Mouse (Mus musculus) ovary, adult 18-20 months (tissue): Measurements from ENCODE around the gene Ugt1a10.
"Not testable (repeated sequence)": the region's sequence is repeated elsewhere in the genome, so short reads cannot be mapped to it uniquely, and the experiment has no call there.

Source experiments
- DNase-seq: peaks from one replicate; pipeline ENCODE4 v3.0.0; 2022; ENCODE audit warnings: low spot score, mixed read lengths

The Ugt1a10 gene

DNA sequence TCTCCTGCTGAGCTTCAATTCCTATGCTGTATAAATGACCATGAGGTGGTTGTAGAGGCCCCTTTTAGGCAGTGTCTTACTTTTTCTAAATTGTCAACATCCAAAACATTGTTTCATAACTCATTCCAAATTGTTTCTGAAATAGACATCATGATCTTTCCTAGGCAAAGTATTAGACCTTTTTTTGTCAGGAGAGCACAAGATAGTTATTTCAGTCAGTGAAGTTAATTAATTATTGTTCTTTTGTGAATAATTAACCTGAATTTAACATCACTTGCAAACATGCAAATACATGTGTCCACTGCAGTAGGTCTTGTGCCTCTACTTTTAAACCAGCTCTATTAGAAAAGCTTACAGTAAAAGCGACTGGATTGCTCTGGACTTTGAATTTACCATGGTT, at the start of gene Ugt1a10:
Ugt1a10 (plus strand) TSS at position 301 of the 400 bp plus-strand sequence.
- DNase-seq = no peak

DNA sequence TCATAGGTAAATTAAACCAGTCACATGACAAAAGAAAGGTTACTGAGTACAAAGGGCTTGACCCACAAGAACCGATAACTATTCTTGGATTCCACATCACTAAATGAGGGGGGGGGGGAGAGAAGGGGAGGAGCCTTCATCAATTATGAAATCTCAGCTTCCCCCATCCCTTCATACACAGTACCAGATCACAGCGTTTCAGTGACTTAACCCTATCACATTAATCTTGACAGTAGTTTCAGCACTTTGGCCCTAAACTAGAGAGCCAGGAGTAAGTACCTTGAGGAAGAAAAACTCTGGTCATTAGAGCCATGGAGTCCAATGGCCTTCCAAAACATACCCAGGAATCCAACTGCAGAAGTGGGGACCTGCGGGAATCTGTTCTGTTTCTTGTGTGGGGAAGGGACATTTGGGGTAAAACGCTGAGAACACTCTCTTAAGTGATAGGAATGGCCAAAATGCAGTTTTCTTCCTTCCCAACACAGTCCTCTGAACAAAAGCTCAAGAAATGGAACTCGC, 47.4 kb upstream of the Ugt1a10 start:
- DNase-seq = no peak

DNA sequence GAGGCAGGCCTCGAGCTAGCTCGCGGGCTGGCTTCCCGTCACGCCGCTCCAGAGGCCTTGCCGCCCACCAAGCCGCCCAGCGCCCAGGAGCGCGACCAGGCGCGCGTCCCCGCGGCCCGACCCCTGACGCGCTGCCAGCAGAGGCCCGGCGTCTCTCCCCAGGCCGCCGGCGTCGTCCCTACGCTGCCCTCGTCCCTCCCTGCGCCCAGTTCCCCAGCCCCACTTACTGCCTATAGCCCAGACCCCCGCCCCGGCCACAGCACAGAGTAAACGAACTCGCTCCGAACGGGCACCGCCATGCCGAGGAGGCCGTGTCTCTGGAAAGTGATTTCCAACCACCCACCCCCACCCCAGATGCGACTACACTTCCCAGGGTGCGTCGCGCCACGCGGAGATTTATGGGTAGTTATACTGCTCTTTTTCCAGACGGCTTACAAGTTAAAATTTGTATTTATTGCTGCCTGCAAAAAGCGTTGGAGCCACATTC, 46.9 kb upstream of the Ugt1a10 start, which contains the start of gene Usp40:
Usp40 (minus strand) TSS at position 341 of the 487 bp plus-strand sequence.
- DNase-seq = peak; percentile 59

DNA sequence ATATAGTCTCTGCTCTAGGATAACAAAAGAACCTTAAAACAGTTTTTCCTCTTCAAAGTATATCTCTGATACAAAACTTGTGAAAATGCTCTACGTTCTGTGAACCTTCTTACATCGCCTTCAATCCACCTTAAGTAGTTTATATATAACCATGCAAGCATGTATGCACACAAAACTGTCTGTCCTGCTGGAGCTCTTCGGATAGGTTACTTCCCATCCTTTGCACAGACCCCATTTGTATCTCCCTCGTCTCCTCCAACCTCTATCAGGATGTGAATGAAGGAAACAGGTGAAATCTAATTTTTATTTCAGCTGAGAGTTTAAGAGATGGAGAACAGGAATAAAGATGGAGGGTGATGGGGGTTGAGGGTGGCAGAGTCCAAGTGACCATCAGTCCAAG, 46.5 kb upstream of the Ugt1a10 start:
- DNase-seq = no peak

DNA sequence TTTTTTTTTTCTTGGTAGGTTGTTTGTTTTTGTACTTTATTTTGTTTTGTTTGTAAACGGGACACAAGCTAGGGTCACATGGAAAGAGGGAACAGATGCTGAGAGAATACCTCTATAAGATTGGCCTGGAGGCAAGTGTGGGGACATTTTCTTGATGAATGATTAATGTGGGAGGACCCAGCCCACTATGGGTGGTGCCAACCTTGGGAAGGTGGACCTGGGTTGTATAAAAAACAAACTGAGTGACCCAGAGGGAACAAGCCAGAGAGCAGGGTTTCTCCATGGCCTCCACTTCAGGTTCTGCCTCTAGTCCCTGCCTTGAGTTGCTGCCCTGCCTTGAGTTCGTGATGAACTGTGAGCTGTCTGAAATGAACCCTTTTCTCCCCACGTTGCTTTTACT, 45.7 kb upstream of the Ugt1a10 start:
- no peak for DNase-seq

DNA sequence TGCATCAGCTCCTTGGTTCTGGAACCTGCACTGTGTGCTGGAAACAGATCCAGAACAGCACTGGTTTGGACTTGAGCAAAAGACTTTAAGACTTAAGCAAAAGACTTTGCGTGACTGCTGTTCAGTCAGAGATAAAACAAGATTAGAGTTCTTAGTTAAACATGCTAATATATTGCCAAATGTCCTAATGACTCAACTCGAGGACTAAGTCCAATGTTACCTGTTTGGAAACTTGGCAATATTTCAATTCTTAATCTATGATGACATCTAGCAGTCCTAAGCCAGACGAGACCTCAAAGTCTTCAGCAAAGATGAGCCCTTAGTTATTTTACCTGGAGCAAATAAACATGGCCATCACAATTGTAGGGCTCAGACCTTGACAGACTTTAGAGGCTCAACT, 41.5 kb upstream of the Ugt1a10 start:
- DNase-seq = no peak

DNA sequence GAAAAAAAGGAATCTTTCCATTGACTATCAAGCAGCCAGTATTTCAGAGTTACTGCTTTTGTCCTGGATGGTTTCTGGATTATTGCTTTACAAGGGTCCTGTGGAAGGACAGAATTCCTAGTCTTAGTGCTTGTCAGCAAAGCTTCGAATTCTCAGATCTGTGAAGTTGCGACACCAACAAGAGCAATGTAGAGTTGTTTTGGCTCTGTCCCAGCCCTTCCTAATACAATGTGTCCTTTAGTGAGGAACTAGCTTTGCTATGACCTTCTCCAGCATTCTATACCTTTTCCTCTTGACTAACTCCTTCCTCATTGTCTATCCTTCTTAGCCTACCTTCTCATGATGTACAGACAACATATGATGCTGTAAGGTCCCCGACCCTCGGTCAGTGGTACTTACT, 41.0 kb upstream of the Ugt1a10 start:
- DNase-seq = no peak

DNA sequence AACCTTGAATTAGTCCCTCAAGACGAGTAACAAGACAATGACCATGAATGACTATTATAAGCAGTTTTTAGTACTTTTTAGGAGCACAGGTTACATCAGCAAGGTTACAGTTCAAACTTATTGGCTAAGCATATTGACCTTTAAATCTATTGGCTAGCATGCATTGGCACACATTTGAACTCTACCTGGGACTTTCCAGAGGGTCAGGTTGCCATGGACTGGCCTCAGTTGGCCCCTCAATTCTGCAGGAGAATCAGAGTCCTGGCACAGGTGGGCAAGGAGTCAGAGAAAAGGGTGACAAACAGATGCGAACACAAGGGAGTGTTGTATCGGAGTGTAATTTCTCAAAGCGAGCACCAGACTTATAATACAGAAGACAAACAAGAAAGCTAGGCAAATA, 40.5 kb upstream of the Ugt1a10 start:
- no peak for DNase-seq

DNA sequence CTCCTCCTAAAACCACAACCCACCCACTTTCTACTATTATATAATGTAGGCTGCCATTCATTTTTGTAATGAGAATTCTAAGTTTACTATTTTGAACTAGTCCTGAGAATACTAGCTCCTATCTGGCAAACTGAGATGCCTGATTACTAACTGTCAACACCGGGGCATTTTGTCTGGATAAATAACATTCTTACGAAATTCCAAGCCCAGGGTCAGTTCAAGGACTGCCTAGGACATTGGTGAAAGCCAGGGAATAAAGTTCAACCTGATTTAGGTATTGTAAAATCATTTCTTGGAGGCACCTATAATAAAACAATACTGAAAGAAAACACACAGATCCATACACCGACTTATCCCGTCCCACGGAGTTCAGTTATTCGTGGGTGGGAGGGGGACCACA, 39.8 kb upstream of the Ugt1a10 start:
- no peak for DNase-seq

DNA sequence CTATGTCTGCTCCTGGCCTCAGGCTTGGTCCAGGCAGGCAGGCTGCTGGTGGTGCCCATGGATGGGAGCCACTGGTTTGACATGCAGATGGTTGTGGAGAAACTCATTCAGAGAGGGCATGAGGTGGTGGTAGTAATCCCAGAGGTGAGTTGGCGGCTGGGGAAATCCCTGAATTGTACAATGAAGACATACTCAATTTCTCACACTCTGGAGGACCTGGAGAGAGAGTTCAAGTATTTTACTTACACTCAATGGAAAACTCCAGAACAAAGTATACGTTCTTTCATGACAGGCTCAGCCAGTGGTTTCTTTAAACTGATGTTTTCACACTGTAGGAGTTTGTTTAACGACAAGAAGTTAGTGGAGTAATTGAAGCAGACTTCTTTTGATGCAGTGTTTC, 29.9 kb upstream of the Ugt1a10 start:
- DNase-seq = not testable (repeated sequence)

DNA sequence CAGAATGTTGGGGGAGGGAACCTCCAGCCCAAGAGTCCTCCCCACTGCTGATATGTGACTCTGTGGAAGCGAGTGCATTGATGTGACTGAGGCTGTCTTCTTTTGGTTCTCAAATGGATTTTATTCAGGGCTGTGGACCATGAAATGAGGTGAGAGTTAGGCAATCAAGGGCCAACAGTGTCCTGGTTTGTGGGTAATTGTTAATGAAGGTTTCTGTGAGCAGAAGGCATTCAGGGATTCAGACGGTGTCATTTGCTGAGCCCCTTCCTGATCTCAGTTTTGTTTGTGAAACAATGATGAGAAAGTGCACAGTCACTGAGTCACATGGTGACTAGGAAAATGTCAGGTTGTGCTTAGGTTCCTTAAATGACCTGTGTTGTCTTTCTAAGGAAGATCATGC, 12.1 kb upstream of the Ugt1a10 start:
- not testable (repeated sequence) for DNase-seq

DNA sequence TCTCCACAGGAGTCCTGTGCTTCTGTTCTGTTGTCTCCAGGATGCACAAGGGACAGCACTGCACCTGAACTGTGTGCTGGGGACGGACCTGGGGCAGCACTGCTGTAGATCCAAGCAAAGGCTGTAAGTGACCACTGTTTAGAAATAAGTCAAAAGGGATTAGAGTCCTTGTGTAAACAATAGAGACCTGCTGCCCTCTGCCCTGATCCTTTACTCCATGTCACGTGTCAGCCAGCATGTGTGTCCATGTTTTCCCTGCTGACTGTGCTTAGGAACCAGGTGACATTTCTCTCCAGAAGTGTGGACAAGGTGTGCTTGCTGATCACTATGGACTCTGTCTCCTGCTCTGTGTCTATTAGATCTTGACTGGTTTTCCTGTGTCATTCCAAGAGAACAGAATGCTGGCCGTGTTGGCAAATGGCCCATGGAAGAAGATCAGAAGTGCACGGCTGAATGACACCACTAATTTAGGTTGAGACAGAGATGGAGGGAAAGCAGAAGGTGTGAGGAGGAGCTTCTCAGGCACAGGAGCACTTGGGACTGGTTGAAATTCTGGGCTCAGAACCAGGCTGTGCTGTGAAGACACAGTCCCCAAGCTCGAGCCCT, 10.3 kb upstream of the Ugt1a10 start:
- not testable (repeated sequence) for DNase-seq

DNA sequence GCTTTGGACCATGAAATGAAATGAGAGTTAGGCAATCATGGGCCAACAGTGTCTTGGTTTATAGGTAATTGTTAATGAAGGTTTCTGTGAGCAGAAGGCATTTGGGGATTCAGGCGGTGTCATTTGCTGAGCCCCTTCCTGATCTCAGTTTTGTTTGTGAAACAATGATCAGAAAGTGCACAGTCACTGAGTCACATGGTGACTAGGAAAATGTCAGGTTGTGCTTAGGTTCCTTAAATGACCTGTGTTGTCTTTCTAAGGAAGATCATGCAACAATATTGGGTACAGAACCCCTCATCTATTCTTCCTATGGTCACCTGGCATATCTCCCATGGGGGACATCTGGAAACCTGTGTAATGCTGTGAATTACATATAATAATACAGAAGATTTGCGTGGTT, 7.8 kb upstream of the Ugt1a10 start:
- not testable (repeated sequence) for DNase-seq

DNA sequence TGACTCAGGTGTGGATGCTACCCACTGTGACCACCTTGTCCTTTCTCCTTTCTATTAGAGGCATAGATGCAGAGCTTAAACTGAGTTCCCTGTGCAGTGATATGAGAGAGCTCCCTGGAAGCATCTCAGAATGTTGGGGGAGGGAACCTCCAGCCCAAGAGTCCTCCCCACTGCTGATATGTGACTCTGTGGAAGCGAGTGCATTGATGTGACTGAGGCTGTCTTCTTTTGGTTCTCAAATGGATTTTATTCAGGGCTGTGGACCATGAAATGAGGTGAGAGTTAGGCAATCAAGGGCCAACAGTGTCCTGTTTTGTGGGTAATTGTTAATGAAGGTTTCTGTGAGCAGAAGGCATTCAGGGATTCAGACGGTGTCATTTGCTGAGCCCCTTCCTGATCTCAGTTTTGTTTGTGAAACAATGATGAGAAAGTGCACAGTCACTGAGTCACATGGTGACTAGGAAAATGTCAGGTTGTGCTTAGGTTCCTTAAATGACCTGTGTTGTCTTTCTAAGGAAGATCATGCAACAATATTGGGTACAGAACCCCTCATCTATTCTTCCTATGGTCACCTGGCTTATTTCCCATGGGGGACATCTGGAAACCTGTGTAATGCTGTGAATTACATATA, 11.4 kb downstream of the Ugt1a10 start:
- DNase-seq = not testable (repeated sequence)

DNA sequence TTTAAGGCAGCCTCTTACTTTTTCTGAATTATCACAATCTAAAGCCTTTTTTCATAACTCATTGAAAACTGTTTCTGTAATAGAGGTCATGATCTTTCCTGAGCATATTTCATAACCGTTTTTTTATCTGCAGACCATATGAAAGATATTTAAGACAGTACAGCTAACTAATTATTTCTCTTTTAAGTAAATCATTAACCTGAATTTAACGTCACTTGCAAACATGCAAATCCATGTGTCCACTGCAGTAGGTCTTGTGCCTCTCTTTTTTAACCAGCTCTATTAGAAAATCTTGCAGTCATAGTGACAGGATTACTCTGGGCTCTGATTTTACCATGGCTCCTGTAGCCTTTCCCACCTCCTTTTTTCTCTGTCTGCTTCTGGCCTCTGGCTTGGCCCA, 15.3 kb downstream of the Ugt1a10 start, which contains the start of gene Ugt1a9:
Ugt1a9 (plus strand) TSS at position 306 of the 400 bp plus-strand sequence.
- DNase-seq = no peak

DNA sequence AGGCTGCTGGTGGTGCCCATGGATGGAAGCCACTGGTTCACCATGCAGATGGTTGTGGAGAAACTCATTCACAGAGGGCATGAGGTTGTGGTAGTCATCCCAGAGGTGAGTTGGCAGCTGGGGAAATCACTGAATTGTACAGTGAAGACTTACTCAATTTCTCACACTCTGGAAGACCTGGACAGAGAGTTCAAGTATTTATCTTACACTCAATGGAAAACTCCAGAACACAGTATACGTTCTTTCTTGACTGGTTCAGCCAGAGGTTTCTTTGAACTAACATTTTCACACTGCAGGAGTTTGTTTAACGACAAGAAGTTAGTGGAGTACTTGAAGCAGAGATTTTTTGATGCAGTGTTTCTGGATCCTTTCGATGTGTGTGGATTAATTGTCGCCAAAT, 15.7 kb downstream of the Ugt1a10 start:
- DNase-seq = no peak

DNA sequence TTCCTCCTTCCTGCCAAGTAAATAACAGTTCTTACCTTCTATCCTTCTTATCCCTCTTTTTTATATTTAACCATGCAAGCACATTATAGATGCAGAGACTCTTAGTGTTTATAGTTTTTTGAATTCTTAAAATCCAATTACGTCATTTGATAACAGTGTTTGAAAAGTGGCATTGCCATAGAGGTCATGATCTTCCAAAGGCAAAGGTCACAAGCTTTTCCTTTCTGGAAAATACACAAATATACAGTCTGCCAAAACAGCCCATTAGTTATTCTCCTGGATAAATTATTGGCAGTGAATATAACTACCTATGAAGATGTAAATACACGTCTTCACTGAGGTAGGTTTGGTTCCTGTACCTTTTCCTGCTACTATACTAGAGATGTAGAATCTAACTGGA, 19.3 kb downstream of the Ugt1a10 start:
- DNase-seq = no peak

DNA sequence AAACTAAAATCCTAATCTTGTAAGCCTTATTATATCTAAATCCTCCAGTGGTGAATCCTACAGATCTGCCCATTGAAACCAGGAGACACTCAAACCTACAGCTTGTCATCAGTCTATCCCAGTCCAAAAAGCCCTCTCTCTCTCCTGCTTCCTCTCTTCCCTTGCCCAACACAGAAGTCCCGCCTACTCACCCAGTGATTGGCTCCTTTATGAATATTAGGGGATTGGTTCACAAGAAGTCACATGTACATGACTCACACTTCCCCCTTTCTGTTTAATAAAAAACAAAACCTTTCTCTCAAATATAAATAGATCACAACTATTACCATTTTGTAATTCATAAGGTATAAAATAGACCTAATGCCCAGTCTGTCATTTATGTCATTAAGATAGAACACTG, 21.9 kb downstream of the Ugt1a10 start:
- DNase-seq = no peak

DNA sequence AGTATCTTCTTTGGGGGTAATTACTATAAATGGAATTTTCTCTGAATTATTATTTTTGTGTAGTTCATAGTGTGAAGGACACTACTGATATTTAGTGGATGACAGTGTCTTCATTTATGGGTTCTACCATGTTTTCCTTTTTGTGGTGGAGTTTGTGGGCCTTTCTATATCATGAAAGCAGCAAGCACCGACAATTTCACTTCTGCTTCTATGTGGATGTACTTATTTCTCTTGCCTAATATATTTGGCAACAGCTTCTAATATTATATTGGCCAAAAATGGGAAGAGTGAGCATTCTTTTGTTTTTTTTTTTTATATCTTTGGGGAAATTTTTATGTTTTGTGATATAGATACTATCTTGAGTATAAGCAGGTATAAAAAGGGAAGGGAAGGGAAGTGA, 26.5 kb downstream of the Ugt1a10 start:
- no peak for DNase-seq

DNA sequence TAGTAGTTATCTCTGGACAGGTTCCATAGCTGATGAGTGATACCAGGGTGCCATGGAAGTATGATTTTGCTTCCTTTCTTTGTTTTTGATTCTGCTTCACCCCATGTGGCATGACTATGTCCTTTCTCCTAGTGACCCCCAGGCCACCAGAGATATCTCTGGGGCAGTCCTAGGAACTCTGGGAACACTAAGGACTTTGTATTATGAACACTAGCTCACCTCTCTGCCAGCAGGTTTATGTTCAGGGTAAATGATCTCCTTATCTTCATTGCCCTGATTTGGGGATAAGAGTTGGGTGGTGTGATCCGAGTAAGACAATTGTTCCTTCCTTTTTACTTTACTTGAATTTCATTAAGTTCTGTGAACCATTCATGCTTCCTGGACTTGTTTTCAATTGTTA, 30.9 kb downstream of the Ugt1a10 start:
- DNase-seq = no peak

DNA sequence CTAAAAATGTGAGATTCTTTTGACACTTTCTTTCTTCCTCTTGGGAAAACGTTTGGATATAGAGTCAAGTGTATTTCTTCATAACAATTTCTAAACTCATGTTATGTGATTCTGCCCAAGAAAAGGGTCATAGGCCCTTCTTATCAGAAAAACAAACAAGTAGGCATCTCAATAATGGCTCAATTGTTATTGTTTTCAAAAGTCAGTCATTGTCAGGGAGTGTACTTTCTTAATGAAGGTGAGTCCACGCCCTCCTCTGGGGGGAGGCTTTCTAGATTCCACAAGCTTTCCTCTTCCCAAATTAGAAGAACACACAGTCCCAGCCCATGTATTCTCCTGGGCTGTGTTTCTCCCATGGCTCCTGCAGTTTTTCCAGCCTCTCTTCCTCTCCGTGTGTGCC, 32.3 kb downstream of the Ugt1a10 start, which contains the start of gene Ugt1a8:
Ugt1a8 (plus strand) TSS at position 301 of the 400 bp plus-strand sequence.
- no peak for DNase-seq

DNA sequence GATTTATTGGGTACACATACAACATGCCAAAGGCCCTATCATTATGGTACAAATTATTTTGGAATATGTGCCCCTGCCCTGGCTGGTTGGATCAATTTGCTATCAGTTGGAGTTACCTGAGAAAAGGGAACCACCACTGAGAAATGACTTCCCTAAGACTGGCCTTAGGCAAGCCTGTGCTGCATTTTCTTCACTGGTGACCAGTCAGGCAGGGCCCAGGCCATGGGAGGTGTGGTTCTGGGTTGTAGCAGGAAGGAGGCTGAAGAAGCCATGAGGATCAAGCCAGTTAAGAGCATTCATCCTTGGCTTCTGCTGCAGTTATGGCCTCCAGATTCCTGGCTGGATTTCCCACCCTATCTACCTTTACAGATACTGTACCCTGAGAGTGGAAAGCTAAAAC, 37.2 kb downstream of the Ugt1a10 start:
- no peak for DNase-seq

DNA sequence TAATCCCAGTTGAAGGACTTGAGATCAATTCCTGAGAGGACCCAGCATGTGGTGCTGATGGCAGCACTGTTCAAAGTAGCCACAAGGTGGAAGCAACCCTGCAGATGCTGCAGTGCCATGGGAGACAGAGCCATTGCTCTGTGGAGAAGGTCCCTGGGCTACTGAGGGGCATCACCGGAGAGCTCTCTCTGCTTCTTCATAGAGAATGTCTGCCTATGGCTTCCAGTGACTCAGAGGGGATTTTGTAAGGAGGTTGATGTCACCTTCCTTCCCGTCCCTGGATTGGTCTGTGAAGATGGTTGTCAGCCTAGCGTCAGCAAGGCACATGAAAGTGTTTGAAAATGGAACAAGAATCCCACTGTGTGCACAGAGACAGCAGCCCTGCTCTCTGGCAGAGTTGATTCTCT, 39.1 kb downstream of the Ugt1a10 start:
- DNase-seq = not testable (repeated sequence)
